Mouse (Mus musculus) adrenal gland, postnatal 10 days (tissue): ENCODE measurements at regions not wholly inside any gene's neighbourhood (a gene's known extent, or its start where the extent isn't known, plus 50 kb on each side); places are given as distances from the start of the nearest gene placed in this dataset.
"Not testable (repeated sequence)": the region's sequence is repeated elsewhere in the genome, so short reads cannot be mapped to it uniquely, and the experiment has no call there.

Experiments
- DNase-seq: peaks from one replicate; pipeline ENCODE4 v3.0.0; 2021; ENCODE audit warnings: mixed read lengths

GRCm38 (mm10) chr5:12639549-12639948 is 256.4 kb downstream of the Sema3d start:
- no peak for DNase-seq

- no peak for DNase-seq
Observed at GRCm38 (mm10) chr5:12646269-12646668, 263.1 kb downstream of the Sema3d start.

GRCm38 (mm10) chr5:12673666-12674065 is 290.5 kb downstream of the Sema3d start:
- no peak for DNase-seq

- no peak for DNase-seq
Observed at GRCm38 (mm10) chr5:12674134-12674533, 290.9 kb downstream of the Sema3d start.

GRCm38 (mm10) chr5:12676712-12677111 is 293.5 kb downstream of the Sema3d start:
- no peak for DNase-seq

GRCm38 (mm10) chr5:12714894-12715293 is 331.7 kb downstream of the Sema3d start:
- no peak for DNase-seq

- no peak for DNase-seq
Observed at GRCm38 (mm10) chr5:12751514-12751913, 368.3 kb downstream of the Sema3d start.

GRCm38 (mm10) chr5:12759634-12760033 is 365.6 kb upstream of the Sema3a start:
- DNase-seq: no peak

- DNase-seq: no peak
Observed at GRCm38 (mm10) chr5:12767383-12767782, 357.8 kb upstream of the Sema3a start.

GRCm38 (mm10) chr5:12782681-12783080 is 342.5 kb upstream of the Sema3a start:
- no peak for DNase-seq

GRCm38 (mm10) chr5:12808729-12809128 is 316.5 kb upstream of the Sema3a start:
- DNase-seq: no peak

- DNase-seq: no peak
Observed at GRCm38 (mm10) chr5:12809884-12810283, 315.3 kb upstream of the Sema3a start.

- DNase-seq: not testable (repeated sequence)
Observed at GRCm38 (mm10) chr5:12847207-12847606, 278.0 kb upstream of the Sema3a start.

- no peak for DNase-seq
Observed at GRCm38 (mm10) chr5:12856869-12857268, 268.3 kb upstream of the Sema3a start.

- no peak for DNase-seq
Observed at GRCm38 (mm10) chr5:12868355-12869217, 256.6 kb upstream of the Sema3a start.

- no peak for DNase-seq
Observed at GRCm38 (mm10) chr5:12872888-12873287, 252.3 kb upstream of the Sema3a start.

- no peak for DNase-seq
Observed at GRCm38 (mm10) chr5:12877595-12878296, 247.5 kb upstream of the Sema3a start.

GRCm38 (mm10) chr5:12892333-12892732 is 232.9 kb upstream of the Sema3a start:
- no peak for DNase-seq

GRCm38 (mm10) chr5:12894638-12895037 is 230.6 kb upstream of the Sema3a start:
- no peak for DNase-seq

GRCm38 (mm10) chr5:12910741-12911140 is 214.5 kb upstream of the Sema3a start:
- DNase-seq: no peak

- no peak for DNase-seq
Observed at GRCm38 (mm10) chr5:12914395-12914794, 210.8 kb upstream of the Sema3a start.

GRCm38 (mm10) chr5:12919335-12919734 is 205.9 kb upstream of the Sema3a start:
- DNase-seq: no peak

GRCm38 (mm10) chr5:12922889-12923288 is 202.3 kb upstream of the Sema3a start:
- DNase-seq: no peak

- DNase-seq: no peak
Observed at GRCm38 (mm10) chr5:12925466-12925865, 199.7 kb upstream of the Sema3a start.
